In the genomic region with DNA sequence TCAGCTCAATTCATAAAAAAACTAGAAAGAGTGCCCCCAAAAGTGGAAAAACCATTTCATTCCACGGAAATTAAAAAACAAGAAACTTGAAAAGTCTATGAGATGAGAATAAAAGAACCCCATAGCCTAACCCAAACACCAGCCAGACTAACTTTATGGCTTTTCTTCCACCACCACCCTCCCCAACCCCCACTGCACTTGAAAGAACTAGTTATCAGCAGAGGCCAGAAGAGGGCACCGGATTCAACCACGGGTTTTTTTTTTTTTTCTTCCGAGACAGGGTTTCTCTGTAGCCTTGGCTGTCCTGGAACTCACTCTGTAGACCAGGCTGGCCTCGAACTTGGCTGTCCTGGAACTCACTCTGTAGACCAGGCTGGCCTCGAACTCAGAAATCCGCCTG, we compare ENCODE assay signal across 11 mouse cellular contexts. TPM values are rescaled to one million over a fixed set of nuclear protein-coding genes. Genes with fewer than 3 reads are reported as not detected.
DNase-seq lines count a peak whose midpoint lies in the region; ATAC-seq and TF ChIP-seq lines count a peak whose summit lies in the region.
"Had no signal": no experiment of that assay in that cellular context is flagged by ENCODE, and none has a peak within 500 bp of the region (broad histone marks: within the 10 kb centered on the region; RNA-seq: fewer than 3 reads in every experiment).

No protein-coding gene starts in this region.

- DNase-seq in lung, postnatal 0 days (ENCODE audit: low spot score) = no peak
- DNase-seq in lung, postnatal 10 days = no peak
- peak; percentile 49 for DNase-seq in ES-CJ7 (ENCODE audit: low read depth, low spot score)
- DNase-seq in c-Kit-positive CD71-positive TER-119-positive erythroid progenitor cells, embryonic 14.5 days (ENCODE audit: low spot score) = peak; percentile 76
- peak; percentile 59 for DNase-seq in liver, postnatal 0 days
- no peak for DNase-seq in ovary, postnatal 36 days (ENCODE audit: low spot score)
- DNase-seq in cerebellum, postnatal 10 days = no peak
- no peak for DNase-seq in cerebellum, adult 18-20 months
- DNase-seq: adrenal gland, adult 8-10 months; gastrocnemius, postnatal 10 days; right cerebral cortex, postnatal 4 days had no signal

- no peaks in the 10 kb centered on the region; the same call in 1 of the 2 replicates for H3K4me1 ChIP-seq in lung, postnatal 0 days (ENCODE audit: insufficient read depth, low read depth, low read length)
- peaks cover 16% of the 10 kb centered on the region for H3K4me1 ChIP-seq in liver, postnatal 0 days (ENCODE audit: insufficient read depth)

- H3K4me3 ChIP-seq in lung, postnatal 0 days (ENCODE audit: low read depth, low read length) = no peak overlapping the region
- peak overlapping the region; percentile 83; the same call in 1 of the 2 replicates for H3K4me3 ChIP-seq in liver, postnatal 0 days (ENCODE audit: low read depth, low read length)

- H3K9ac ChIP-seq in lung, postnatal 0 days (replicated peaks; ENCODE audit: low read depth) = no peak overlapping the region
- H3K9ac ChIP-seq in liver, postnatal 0 days (replicated peaks) = no peak overlapping the region

- WGBS in lung, postnatal 0 days = 26% methylated on average over 5 of the region's 7 CpGs
- 30% methylated on average over 7 of the region's 7 CpGs for WGBS in liver, postnatal 0 days (ENCODE audit: insufficient replicate concordance)

- no peaks in the 10 kb centered on the region for H3K9me3 ChIP-seq in lung, postnatal 0 days (ENCODE audit: low read length)
- H3K9me3 ChIP-seq in liver, postnatal 0 days (ENCODE audit: low read length) = no peaks in the 10 kb centered on the region

- TF ChIP-seq CTCF in lung, postnatal 0 days (IDR thresholded peaks at IDR 0.05) = peak; percentile 17
- peak; percentile 47 for TF ChIP-seq CTCF in liver, postnatal 0 days (IDR thresholded peaks at IDR 0.05; ENCODE audit: low read depth)

- H3K27me3 ChIP-seq in lung, postnatal 0 days (replicated peaks; ENCODE audit: insufficient read depth, low read length) = no peaks in the 10 kb centered on the region
- no peaks in the 10 kb centered on the region for H3K27me3 ChIP-seq in liver, postnatal 0 days (ENCODE audit: insufficient read depth, low read length)

- ATAC-seq in lung, postnatal 0 days = no peak
- ATAC-seq in liver, postnatal 0 days = peak; percentile 7; the same call in 1 of the 2 replicates

- TF ChIP-seq EP300 in lung, postnatal 0 days (IDR thresholded peaks at IDR 0.05) = no peak
- TF ChIP-seq EP300 in liver, postnatal 0 days (IDR thresholded peaks at IDR 0.05; ENCODE audit: low read depth) = 0 out of 2 replicates have a peak, but pooled peaks have one; percentile 25

- no peaks in the 10 kb centered on the region for H3K36me3 ChIP-seq in lung, postnatal 0 days (ENCODE audit: insufficient read depth, low read length)
- no peaks in the 10 kb centered on the region for H3K36me3 ChIP-seq in liver, postnatal 0 days (replicated peaks; ENCODE audit: insufficient read depth, low read length)

- H3K27ac ChIP-seq in lung, postnatal 0 days (ENCODE audit: low read length) = peak overlapping the region; percentile 26; the same call in 1 of the 2 replicates
- 0 out of 2 replicates have a peak overlapping the region, but pooled peaks have one; percentile 94 for H3K27ac ChIP-seq in liver, postnatal 0 days (ENCODE audit: low read depth)

- no peak overlapping the region for H3K4me2 ChIP-seq in lung, postnatal 0 days (replicated peaks; ENCODE audit: low read depth, low read length)
- peak overlapping the region; percentile 87 for H3K4me2 ChIP-seq in liver, postnatal 0 days (ENCODE audit: low read depth, low read length)

RNA-seq across cellular contexts. Expression of gene Ppm1g, which starts 2.2 kb away (rescaled TPM):
- 77.6 TPM in 2 replicates for polyA plus RNA-seq in lung, postnatal 0 days (2015; fragmentation: Nextera tagmentation; extraction: Ambion mirVana)
- 49.4 and 56.9 TPM in 2 replicates for polyA plus RNA-seq in liver, postnatal 0 days (2015; fragmentation: Nextera tagmentation; extraction: Ambion mirVana)

RNA-seq across cellular contexts. Expression of gene Zfp513, which starts 16.2 kb away (rescaled TPM):
- polyA plus RNA-seq in lung, postnatal 0 days (2015; fragmentation: Nextera tagmentation; extraction: Ambion mirVana) = 6.6 and 7.4 TPM in 2 replicates
- 2.9 TPM in 2 replicates for polyA plus RNA-seq in liver, postnatal 0 days (2015; fragmentation: Nextera tagmentation; extraction: Ambion mirVana)

RNA-seq across cellular contexts. Expression of gene Nrbp1, which starts 22.4 kb away (rescaled TPM):
- 125 and 131 TPM in 2 replicates for polyA plus RNA-seq in lung, postnatal 0 days (2015; fragmentation: Nextera tagmentation; extraction: Ambion mirVana)
- 42.9 and 43.0 TPM in 2 replicates for polyA plus RNA-seq in liver, postnatal 0 days (2015; fragmentation: Nextera tagmentation; extraction: Ambion mirVana)

RNA-seq across cellular contexts. Expression of gene Gm9970, which starts 22.7 kb away (rescaled TPM):
- polyA plus RNA-seq in lung, postnatal 0 days (2015; fragmentation: Nextera tagmentation; extraction: Ambion mirVana) = 0.45 and 0.62 TPM in 2 replicates
- polyA plus RNA-seq in liver, postnatal 0 days (2015; fragmentation: Nextera tagmentation; extraction: Ambion mirVana) = 0.28 TPM in 1 of 2 replicates, not detected in the other

RNA-seq across cellular contexts. Expression of gene Eif2b4, which starts 25.1 kb away (rescaled TPM):
- 44.4 and 45.0 TPM in 2 replicates for polyA plus RNA-seq in lung, postnatal 0 days (2015; fragmentation: Nextera tagmentation; extraction: Ambion mirVana)
- polyA plus RNA-seq in liver, postnatal 0 days (2015; fragmentation: Nextera tagmentation; extraction: Ambion mirVana) = 35.5 and 36.8 TPM in 2 replicates

Comparison
In these comparisons a context has a peak if more than half of its experiments do, and no peak if none do; other contexts are left out.
1. DNase-seq: peak in ES-CJ7 (single experiment), c-Kit-positive CD71-positive TER-119-positive erythroid progenitor cells, embryonic 14.5 days (single experiment) and liver, postnatal 0 days (single experiment); none in lung, postnatal 0 days (single experiment), lung, postnatal 10 days (single experiment), ovary, postnatal 36 days (single experiment), cerebellum, postnatal 10 days (0 of 2) and cerebellum, adult 18-20 months (0 of 2).